Mouse (Mus musculus): ENCODE measurements around the gene Gcnt4. TPM values are rescaled to one million over a fixed set of nuclear protein-coding genes. Genes with fewer than 3 reads are reported as not detected.
"Not testable (repeated sequence)": the region's sequence is repeated elsewhere in the genome, so short reads cannot be mapped to it uniquely, and the experiment has no call there.

Gene Gcnt4
- polyA plus RNA-seq (2015; fragmentation: Nextera tagmentation; extraction: Ambion mirVana): 0.54 and 0.88 TPM in 2 replicates

DNA sequence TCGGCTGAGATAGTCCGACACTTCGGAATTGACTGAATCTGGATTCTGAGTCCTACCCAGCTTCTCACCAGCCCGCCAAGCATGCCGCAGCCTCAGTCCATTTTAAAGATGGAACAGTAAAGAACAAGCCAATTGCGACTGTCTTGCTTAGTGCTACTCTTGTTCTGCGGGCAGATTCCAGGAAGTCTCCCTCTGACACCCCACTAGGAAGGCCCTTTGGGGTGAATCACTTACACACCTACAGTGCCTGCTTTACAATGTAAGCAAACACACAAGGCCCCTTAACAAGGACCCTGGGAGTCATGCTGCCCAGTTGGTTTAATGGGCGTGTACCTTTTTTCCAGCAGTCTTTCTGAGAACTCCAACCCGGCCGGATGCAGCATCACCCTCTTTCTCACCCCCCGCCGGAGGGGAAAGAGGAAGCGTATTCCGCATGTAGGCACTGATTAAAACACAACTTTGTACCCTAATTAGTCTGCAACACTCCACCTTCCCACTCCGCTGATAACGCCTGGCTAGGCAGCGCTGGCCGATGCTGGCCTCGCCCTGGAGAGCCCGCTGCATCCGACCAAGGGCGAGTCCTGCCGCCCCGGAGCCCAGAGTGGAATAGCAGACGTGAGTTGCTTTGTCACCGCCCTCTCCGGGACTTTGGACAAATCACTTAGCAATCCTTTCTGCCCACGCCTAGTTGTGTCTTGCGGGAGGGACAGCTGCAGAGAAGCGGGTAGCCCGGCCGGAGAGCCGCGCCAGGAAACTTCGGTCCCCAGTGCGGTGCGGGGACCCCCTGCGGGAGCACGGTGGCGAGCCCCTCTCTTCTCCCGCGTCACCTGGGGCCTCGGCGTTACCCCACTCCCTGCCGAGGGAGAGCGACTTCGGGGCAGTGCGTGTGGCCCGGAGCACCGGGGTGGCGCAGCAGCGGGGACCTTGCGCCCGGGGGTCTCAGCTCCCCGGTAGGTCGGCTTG lies at the start of gene Gcnt4:
TSS of gene Gcnt4 (plus strand) at position 691 of the 963 bp plus-strand sequence.
- Histone ChIP-seq H3K4me3 (replicated peaks) (peak within 1 kb of the TSS; percentile 66), H3K9ac (peak within 1 kb of the TSS; percentile 64), H3K4me1 (replicated peaks) (peaks cover 16% of the 10 kb centered on the region), H3K9me3 (replicated peaks) (no peaks in the 10 kb centered on the region), H3K36me3 (no peaks in the 10 kb centered on the region), H3K27ac (no peak within 1 kb of the TSS), H3K4me2 (peak within 1 kb of the TSS; percentile 78), H3K27me3 (peaks cover 52% of the 10 kb centered on the region)
- 7% methylated on average over 56 of the region's 56 CpGs for WGBS (ENCODE audit: insufficient replicate concordance)
- ATAC-seq (ENCODE audit: low read depth) (peak; percentile 74), DNase-seq (peak; percentile 22)

- Histone ChIP-seq H3K4me1 (replicated peaks) (no peaks in the 10 kb centered on the region), H3K36me3 (no peaks in the 10 kb centered on the region), H3K9ac (no peak overlapping the region), H3K4me2 (no peak overlapping the region), H3K9me3 (replicated peaks) (no peaks in the 10 kb centered on the region), H3K4me3 (replicated peaks) (no peak overlapping the region), H3K27ac (no peak overlapping the region), H3K27me3 (no peaks in the 10 kb centered on the region)
- no peak for ATAC-seq (ENCODE audit: low read depth)
- DNase-seq: no peak
- 68% methylated on average over 12 of the region's 12 CpGs for WGBS (ENCODE audit: insufficient replicate concordance)
Measured at GRCm38 (mm10) chr13:96878220-96879057, 46.0 kb upstream of the Gcnt4 start.

GRCm38 (mm10) chr13:96884534-96884933 lies 40.0 kb upstream of the Gcnt4 start:
- DNase-seq (no peak), ATAC-seq (ENCODE audit: low read depth) (no peak)
- H3K4me2 ChIP-seq: no peak overlapping the region
- H3K36me3 ChIP-seq: no peaks in the 10 kb centered on the region
- WGBS (ENCODE audit: insufficient replicate concordance): 44% methylated on average over 1 of the region's 1 CpGs
- H3K9me3 ChIP-seq (replicated peaks): no peaks in the 10 kb centered on the region
- H3K27me3 ChIP-seq: no peaks in the 10 kb centered on the region
- no peaks in the 10 kb centered on the region for H3K4me1 ChIP-seq (replicated peaks)
- no peak overlapping the region for H3K4me3 ChIP-seq (replicated peaks)
- H3K27ac ChIP-seq: no peak overlapping the region
- no peak overlapping the region for H3K9ac ChIP-seq

DNA sequence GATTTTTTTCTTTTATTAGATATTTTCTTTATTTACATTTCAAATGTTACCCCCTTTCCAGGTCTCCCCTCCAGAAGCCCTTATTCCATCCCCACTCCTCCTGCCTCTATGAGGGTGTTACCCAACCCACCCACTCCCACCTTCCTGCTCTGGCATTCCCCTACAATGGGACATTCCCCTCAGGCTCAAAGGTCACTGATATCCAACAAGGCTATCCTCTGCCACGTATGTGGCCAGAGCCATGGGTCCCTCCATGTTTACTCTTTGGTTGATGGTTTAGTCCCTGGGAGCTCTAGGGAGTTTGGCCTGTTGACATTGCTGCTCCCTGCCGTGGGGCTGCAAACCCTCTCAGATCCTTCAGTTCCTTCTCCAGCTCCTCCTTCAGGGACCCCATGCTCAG lies 34.5 kb upstream of the Gcnt4 start:
- Histone ChIP-seq H3K4me3 (replicated peaks) (no peak overlapping the region), H3K27me3 (no peaks in the 10 kb centered on the region), H3K4me2 (no peak overlapping the region), H3K9ac (no peak overlapping the region), H3K36me3 (no peaks in the 10 kb centered on the region), H3K27ac (no peak overlapping the region), H3K9me3 (replicated peaks) (no peaks in the 10 kb centered on the region), H3K4me1 (replicated peaks) (no peaks in the 10 kb centered on the region)
- DNase-seq (no peak), ATAC-seq (ENCODE audit: low read depth) (peak; percentile 65; the same call in 1 of the 2 replicates)
- 19% methylated on average over 2 of the region's 2 CpGs for WGBS (ENCODE audit: insufficient replicate concordance)

GRCm38 (mm10) chr13:96895144-96895543 lies 29.3 kb upstream of the Gcnt4 start:
- Histone ChIP-seq H3K4me2 (no peak overlapping the region), H3K9me3 (replicated peaks) (no peaks in the 10 kb centered on the region), H3K4me1 (replicated peaks) (no peaks in the 10 kb centered on the region), H3K4me3 (replicated peaks) (no peak overlapping the region), H3K36me3 (no peaks in the 10 kb centered on the region), H3K9ac (no peak overlapping the region), H3K27ac (no peak overlapping the region), H3K27me3 (no peaks in the 10 kb centered on the region)
- ATAC-seq (ENCODE audit: low read depth) (no peak), DNase-seq (no peak)
- 51% methylated on average over 2 of the region's 2 CpGs for WGBS (ENCODE audit: insufficient replicate concordance)

- no peaks in the 10 kb centered on the region for H3K4me1 ChIP-seq (replicated peaks)
- ATAC-seq (ENCODE audit: low read depth) (no peak), DNase-seq (no peak)
- H3K4me3 ChIP-seq (replicated peaks): no peak overlapping the region
- H3K4me2 ChIP-seq: no peak overlapping the region
- 50% methylated on average over 3 of the region's 3 CpGs for WGBS (ENCODE audit: insufficient replicate concordance)
- H3K9me3 ChIP-seq (replicated peaks): no peaks in the 10 kb centered on the region
- H3K27me3 ChIP-seq: no peaks in the 10 kb centered on the region
- H3K27ac ChIP-seq: no peak overlapping the region
- H3K9ac ChIP-seq: no peak overlapping the region
- H3K36me3 ChIP-seq: no peaks in the 10 kb centered on the region
Measured at GRCm38 (mm10) chr13:96906717-96907116, 17.8 kb upstream of the Gcnt4 start.

GRCm38 (mm10) chr13:96911202-96911601 lies 13.3 kb upstream of the Gcnt4 start:
- Histone ChIP-seq H3K36me3 (no peaks in the 10 kb centered on the region), H3K27me3 (no peaks in the 10 kb centered on the region), H3K9me3 (replicated peaks) (no peaks in the 10 kb centered on the region), H3K4me2 (no peak overlapping the region), H3K9ac (no peak overlapping the region), H3K27ac (no peak overlapping the region), H3K4me3 (replicated peaks) (no peak overlapping the region), H3K4me1 (replicated peaks) (no peaks in the 10 kb centered on the region)
- DNase-seq (no peak), ATAC-seq (ENCODE audit: low read depth) (no peak)
- WGBS (ENCODE audit: insufficient replicate concordance): 55% methylated on average over 3 of the region's 3 CpGs

DNA sequence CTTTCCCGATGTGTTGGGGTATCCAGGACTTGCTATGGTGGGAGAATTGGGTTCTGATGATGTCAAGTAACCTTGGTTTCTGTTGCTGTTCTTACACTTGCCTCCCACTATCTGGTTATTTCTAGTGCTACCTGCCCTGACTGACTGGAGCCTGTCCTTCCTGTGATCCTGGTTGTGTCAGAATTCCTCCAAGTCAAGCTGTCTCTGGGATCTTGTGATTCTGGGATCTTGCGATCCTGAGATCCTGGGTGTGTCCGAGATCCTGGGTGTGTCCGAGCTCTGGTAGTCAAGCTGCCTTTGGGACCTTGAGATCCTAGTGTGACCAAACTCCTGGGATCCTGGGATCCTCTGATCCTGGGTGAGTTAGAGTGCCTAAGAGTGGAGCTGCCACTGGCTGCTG lies 1.4 kb upstream of the Gcnt4 start:
- H3K4me2 ChIP-seq; H3K27ac ChIP-seq; DNase-seq; H3K9me3 ChIP-seq (replicated peaks); H3K4me3 ChIP-seq (replicated peaks); ATAC-seq (ENCODE audit: low read depth); H3K36me3 ChIP-seq; H3K9ac ChIP-seq: not testable (repeated sequence)
- WGBS (ENCODE audit: insufficient replicate concordance): 77% methylated on average over 4 of the region's 4 CpGs
- peaks cover 16% of the 10 kb centered on the region for H3K4me1 ChIP-seq (replicated peaks)
- peaks cover 48% of the 10 kb centered on the region for H3K27me3 ChIP-seq

- WGBS (ENCODE audit: insufficient replicate concordance): 2% methylated on average over 53 of the region's 53 CpGs
- Histone ChIP-seq H3K4me1 (replicated peaks) (peaks cover 16% of the 10 kb centered on the region), H3K36me3 (no peaks in the 10 kb centered on the region), H3K4me3 (replicated peaks) (peak overlapping the region; percentile 66), H3K27me3 (peaks cover 51% of the 10 kb centered on the region), H3K4me2 (peak overlapping the region; percentile 78), H3K9ac (peak overlapping the region; percentile 64), H3K27ac (no peak overlapping the region), H3K9me3 (replicated peaks) (no peaks in the 10 kb centered on the region)
- DNase-seq: no peak
- peak; percentile 23; the same call in 1 of the 2 replicates for ATAC-seq (ENCODE audit: low read depth)
Measured at GRCm38 (mm10) chr13:96924985-96925745, 676 bp downstream of the Gcnt4 start.

DNA sequence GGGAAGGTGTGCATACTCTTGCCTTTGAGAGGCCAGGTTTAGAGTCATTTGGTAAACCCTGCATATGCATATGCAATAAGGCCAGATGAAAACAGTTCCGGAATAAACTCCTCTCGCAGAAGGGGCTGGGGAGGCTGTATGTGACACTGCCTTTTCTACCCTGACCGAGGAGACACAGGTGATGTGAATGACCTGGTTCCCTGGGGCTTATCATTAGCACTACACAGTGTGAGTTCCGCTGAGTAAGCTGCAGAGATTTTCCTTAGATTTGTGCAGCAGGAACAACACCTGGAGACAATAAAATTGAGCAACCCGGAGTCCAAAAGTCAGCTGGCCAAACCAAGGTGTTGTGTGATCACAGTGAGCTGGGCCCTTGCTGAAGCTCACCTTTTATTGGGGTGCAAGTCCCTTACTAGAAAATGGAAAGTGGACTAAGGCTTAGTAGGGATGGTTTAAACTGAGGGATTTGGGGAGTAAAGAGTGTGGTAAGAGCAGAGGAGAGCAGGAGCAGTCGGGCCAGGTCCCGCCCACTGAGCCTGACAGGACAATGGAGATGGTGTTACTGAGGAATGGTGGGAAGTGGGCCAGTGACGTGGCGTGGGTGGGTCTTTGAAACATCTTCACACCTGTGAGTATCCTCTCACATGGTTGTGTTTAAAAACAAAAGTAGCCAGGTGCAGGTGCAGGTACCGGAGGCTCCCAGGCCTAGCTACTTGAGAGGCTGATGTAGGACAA lies 1.7 kb downstream of the Gcnt4 start:
- Histone ChIP-seq H3K27me3 (peaks cover 49% of the 10 kb centered on the region), H3K4me3 (replicated peaks) (peak overlapping the region; percentile 66; the same call in 1 of the 2 replicates), H3K9me3 (replicated peaks) (no peaks in the 10 kb centered on the region), H3K36me3 (no peaks in the 10 kb centered on the region), H3K9ac (no peak overlapping the region), H3K4me1 (replicated peaks) (peaks cover 16% of the 10 kb centered on the region), H3K27ac (no peak overlapping the region), H3K4me2 (peak overlapping the region; percentile 78)
- ATAC-seq (ENCODE audit: low read depth) (no peak), DNase-seq (no peak)
- WGBS (ENCODE audit: insufficient replicate concordance): 33% methylated on average over 10 of the region's 10 CpGs
